Mouse (Mus musculus) mature B cell (primary cell): ENCODE measurements around the gene Alk.

Experiments
- in situ Hi-C: fragments of 300-500 bp; cut with MboI; formaldehyde crosslinking; loops from 2 replicates; pipeline ENCODE4 v1.14.3; 2019

The Alk gene

GRCm38 (mm10) chr17:71874795-71875194 is 729.6 kb downstream of the Alk start:
- in situ Hi-C loops, result loop anchor here (10.0 kb wide), 1 partner anchor 310 kb away; no protein-coding TSS in a partner anchor

- in situ Hi-C loops, result loop anchor here (10.0 kb wide), 1 partner anchor 309 kb away; no protein-coding TSS in a partner anchor
Measured at GRCm38 (mm10) chr17:71874077-71874476, 730.4 kb downstream of the Alk start.

GRCm38 (mm10) chr17:71872976-71873375 is 731.5 kb downstream of the Alk start:
- in situ Hi-C loops, result loop anchor here (10.0 kb wide), 1 partner anchor 308 kb away; no protein-coding TSS in a partner anchor

- in situ Hi-C loops, result loop anchor here (10.0 kb wide), 1 partner anchor 307 kb away; no protein-coding TSS in a partner anchor
Measured at GRCm38 (mm10) chr17:71871981-71872380, 732.4 kb downstream of the Alk start.

- in situ Hi-C loops, result loop anchor here (10.0 kb wide), 1 partner anchor 306 kb away; no protein-coding TSS in a partner anchor
Measured at GRCm38 (mm10) chr17:71870641-71871040, 733.8 kb downstream of the Alk start.

GRCm38 (mm10) chr17:71870232-71870621 is 734.2 kb downstream of the Alk start:
- in situ Hi-C loops, result loop anchor here (10.0 kb wide), 1 partner anchor 305 kb away; no protein-coding TSS in a partner anchor

GRCm38 (mm10) chr17:71869372-71870231 is 734.8 kb downstream of the Alk start:
- in situ Hi-C loops, result loop anchor here (10.0 kb wide), 1 partner anchor 305 kb away; no protein-coding TSS in a partner anchor

GRCm38 (mm10) chr17:71868828-71869227 is 735.6 kb downstream of the Alk start:
- in situ Hi-C loops, result no loop called here

- in situ Hi-C loops, result no loop called here
Measured at GRCm38 (mm10) chr17:71867892-71868291, 736.5 kb downstream of the Alk start.

GRCm38 (mm10) chr17:71865437-71865836 is 739.0 kb downstream of the Alk start:
- in situ Hi-C loops, result no loop called here

- in situ Hi-C loops, result no loop called here
Measured at GRCm38 (mm10) chr17:71864039-71864438, 740.4 kb downstream of the Alk start.

GRCm38 (mm10) chr17:71862895-71863294 is 741.5 kb downstream of the Alk start:
- in situ Hi-C loops, result no loop called here

- in situ Hi-C loops, result no loop called here
Measured at GRCm38 (mm10) chr17:71862184-71862583, 742.2 kb downstream of the Alk start.

- in situ Hi-C loops, result no loop called here
Measured at GRCm38 (mm10) chr17:71831960-71832359, 772.5 kb downstream of the Alk start.

GRCm38 (mm10) chr17:71828647-71829414 is 775.6 kb downstream of the Alk start:
- in situ Hi-C loops, result no loop called here

GRCm38 (mm10) chr17:71827627-71828026 is 776.8 kb downstream of the Alk start:
- in situ Hi-C loops, result no loop called here

GRCm38 (mm10) chr17:71826603-71827002 is 777.8 kb downstream of the Alk start:
- in situ Hi-C loops, result no loop called here

GRCm38 (mm10) chr17:71823622-71824306 is 780.7 kb downstream of the Alk start:
- in situ Hi-C loops, result no loop called here
